Mouse (Mus musculus): ENCODE measurements around the gene Ssmem1. TPM values are rescaled to one million over a fixed set of nuclear protein-coding genes. Genes with fewer than 3 reads are reported as not detected.

The Ssmem1 gene
- total RNA-seq (2022) = 1 to 10 TPM in 1 of 4 experiments, under 1 TPM in 3; 0.58 to 1.1 (median 0.86) TPM

DNA sequence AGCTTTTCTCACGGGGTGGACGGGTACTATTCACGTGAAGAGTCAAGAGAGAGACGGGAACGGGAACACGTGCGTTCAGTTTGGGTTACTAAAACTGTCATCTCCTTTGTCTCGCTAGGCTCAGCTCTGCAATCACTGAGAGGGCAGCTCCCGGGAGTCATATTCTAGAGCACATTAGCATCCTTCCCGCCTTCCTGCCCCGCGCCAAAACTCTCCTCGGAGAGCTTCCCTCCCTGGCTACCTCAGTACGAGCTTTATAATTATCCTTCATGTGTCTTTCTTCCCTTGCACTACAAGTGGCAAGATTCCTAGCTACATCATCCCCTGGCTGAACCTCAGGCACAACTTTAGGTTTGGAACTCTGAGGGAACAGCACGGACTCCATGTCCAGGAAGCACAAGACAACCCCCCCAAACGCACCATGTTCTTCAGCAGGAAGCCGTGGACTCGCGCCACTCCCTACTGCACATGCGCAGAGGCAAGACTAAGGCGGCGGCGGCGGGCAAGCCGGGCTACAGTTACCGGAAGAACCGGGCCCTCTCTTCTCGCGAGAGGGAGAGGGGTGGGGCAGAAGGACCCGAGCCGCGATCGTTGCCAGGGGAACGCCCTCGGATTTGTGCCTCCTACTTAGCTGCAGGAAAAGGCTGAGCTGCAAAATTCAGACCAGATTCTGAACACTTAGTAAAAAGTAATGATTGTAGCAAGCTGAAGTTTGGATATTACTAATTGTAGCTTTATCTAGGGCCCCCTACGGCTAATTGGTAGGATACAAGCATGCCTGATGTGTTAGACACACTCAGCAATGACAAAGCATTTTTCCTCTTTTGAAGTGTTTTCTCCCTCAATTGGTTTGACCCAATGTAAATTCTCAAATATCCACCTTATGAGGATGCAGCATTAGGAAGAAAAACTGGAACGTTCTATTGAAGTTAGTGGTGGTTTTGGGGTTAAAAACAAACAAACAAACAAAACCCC lies at the start of gene Ssmem1, which contains the start of gene Tmem209:
Gene Ssmem1 (plus strand): TSS at position 585 of the 975 bp plus-strand sequence.
Gene Tmem209 (minus strand): TSS at position 519 of the 975 bp plus-strand sequence.
- peak; percentile 93 to 98 for DNase-seq (ENCODE audit: low spot score in 2 of 2)

- DNase-seq (ENCODE audit: low spot score in 2 of 2) = peak; percentile 49 to 93
These were observed 48.8 kb upstream of the Ssmem1 start for GRCm38 (mm10) chr6:30460750-30461446.

DNA sequence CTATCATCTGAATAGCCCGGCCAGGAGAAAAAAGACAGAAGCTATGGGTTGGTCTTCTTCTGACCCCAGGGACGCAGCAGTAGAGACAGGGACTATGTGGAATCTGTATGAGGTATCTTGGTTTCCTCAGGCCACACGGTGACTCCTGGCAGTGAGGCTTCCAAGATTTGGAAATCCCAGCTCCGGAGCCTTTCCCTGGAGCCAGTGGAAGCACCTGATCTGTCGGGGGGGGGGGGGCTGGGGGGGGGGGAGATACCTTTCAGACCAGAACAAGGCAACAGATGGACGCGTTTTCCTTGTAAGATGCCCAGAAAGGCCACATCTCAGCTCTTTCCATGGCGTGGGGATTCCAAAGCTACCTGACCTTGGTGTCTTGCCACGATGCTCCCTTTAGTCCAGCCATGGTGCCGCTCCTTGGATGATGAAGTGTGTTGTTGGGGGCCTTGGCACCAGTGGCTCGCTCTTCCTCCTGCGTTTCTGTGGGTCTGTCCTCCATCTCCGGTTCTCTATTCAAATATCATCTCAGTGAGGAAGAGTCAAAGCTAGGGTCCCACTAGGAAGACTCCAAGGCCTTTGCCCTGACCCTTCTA lies 47.8 kb upstream of the Ssmem1 start:
- DNase-seq (ENCODE audit: low spot score in 2 of 2) = peak in 1 of 2 experiments; percentile 7

GRCm38 (mm10) chr6:30462822-30463221 lies 46.8 kb upstream of the Ssmem1 start:
- peak in 1 of 2 experiments; percentile 7 for DNase-seq (ENCODE audit: low spot score in 2 of 2)

DNA sequence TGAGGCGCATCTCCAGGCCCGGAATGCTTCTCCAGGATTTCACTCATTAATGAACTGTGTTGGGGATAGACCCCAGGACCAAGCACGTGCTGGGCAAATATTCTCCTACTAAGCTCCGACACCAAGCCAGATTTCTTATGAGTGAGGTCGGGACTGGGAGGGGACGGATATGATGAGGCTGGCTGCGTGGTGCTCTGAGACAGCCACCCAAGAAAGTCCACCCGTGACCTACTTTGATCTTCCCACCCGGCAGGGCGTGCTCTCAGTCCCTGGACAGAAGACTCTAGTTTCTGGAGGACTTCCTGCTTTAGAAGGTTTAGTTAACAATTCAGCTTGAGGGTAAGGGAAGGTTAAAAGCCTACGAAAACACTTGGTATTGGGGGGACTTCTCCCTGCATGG lies 44.1 kb upstream of the Ssmem1 start:
- DNase-seq (ENCODE audit: low spot score in 2 of 2) = no peak

- no peak for DNase-seq (ENCODE audit: low spot score in 2 of 2)
These were observed 41.6 kb upstream of the Ssmem1 start for GRCm38 (mm10) chr6:30468058-30468457.

DNA sequence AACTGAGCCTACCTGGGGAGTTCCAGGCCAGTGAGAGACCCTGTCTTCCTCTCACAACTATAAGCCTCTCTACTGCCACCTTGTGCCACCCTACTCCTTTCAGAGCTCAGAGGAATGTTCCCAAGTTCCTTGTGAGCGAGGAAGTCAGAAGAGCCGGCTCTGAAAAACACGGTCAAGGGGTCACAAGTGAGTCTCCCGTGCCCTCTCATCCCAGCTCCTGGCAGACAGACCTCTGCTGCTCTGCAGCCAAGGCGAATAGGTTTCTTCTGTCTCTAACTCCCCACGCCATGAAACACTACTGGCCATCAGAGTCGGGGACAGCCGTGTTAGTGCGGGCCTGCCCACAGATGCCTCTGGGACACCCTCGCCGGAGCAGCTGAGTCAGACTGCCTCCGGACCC lies 41.0 kb upstream of the Ssmem1 start:
- DNase-seq (ENCODE audit: low spot score in 2 of 2) = no peak

- DNase-seq (ENCODE audit: low spot score in 2 of 2) = peak in 1 of 2 experiments; percentile 14
These were observed 40.3 kb upstream of the Ssmem1 start for GRCm38 (mm10) chr6:30469370-30469769.

DNA sequence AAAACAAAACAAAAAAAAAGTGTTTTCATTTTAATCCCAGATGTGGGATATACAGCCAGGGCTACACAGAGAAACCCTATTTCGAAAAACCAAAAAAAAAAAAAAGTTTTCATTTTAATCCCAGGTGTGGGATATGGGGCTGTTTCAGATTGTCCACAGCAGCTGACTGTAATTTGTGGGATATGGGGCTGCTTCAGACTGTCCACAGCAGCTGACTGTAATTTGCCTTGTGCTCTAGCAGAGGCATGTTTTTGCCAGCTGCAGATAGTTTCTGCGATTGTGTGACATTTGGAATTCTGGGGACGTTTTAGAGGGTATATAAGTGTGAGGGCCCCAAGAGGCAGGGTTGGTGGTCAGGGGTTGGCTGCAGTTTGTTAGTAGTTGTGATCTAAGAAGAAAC lies 37.9 kb upstream of the Ssmem1 start:
- no peak for DNase-seq (ENCODE audit: low spot score in 2 of 2)

DNA sequence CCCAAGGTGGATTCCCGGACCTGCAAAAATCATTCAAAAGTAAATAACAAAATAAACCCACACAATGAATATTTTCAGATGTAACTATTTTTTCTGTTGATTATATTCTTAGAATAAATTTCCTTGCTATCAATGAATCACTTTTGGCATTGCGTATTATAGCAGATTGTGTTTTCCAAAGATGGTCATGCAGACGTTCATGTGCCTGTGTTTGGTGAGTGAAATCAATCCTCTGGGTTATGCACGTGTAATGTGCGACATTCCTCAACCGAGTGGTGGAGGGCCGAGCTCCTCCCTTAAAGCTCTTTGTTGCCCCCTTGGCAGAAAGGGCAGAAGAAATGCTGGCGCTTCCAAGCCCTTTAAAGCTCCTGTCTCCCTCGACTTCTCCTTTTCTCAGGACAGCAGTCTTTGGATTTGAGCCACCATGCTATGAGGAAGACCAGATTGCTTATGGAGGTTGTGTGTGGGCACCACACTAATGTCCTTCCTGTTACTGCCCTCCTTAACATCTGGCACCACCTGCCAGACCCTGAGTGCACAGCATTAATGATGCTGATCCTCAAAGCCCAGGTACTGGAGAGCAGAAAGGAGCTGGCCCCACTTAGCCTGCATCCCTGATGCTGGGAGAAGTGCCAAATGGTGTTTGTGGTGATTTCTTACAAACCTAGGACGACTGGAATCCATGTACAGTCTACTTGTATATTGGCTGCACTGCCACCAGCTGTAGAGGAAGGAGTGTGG lies 33.5 kb upstream of the Ssmem1 start:
- DNase-seq (ENCODE audit: low spot score in 2 of 2) = no peak

DNA sequence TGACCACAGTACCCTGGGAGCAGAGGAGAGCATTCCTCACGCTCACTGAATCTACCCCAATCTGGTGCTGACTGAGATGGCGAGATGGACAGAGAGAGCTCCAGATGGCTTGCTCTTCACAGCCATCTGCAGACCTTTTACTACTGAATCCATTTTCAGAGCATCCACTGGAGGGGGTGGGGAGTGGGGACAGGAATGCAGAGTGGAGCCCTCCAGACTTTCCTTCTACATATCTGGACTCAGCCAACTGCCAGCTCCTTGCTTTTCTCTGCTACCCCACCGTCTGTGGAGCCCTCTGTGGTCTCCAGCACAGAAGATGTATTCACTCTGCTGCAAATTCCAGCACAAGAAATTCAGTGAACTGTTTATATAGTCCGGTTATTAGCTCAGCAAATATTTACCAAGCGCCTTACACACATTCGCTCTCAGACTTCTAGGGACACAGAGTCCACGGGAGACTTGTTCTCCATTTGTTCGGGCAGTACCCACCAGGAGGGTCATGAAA lies 32.4 kb upstream of the Ssmem1 start:
- DNase-seq (ENCODE audit: low spot score in 2 of 2) = no peak

DNA sequence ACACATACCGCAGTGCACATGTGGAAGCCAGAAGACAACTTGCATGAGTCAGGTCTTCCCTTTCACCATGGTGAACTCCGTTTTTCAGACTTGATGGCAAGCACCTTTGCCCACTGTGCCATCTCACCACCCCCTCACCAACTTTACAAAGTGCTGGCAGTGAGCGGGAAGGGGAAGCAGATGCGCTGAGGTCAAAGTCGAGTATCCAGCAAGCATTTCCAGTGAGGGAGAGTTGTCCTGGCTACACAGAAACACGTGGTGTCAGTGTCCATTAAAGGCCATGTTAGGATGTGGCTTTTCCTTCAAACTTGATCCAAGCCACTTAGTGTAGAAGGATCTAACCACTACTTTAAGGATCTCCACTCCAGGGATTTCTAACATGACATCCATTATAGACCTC lies 31.9 kb upstream of the Ssmem1 start:
- DNase-seq (ENCODE audit: low spot score in 2 of 2) = no peak

GRCm38 (mm10) chr6:30479418-30479817 lies 30.2 kb upstream of the Ssmem1 start:
- DNase-seq (ENCODE audit: low spot score in 2 of 2) = no peak

DNA sequence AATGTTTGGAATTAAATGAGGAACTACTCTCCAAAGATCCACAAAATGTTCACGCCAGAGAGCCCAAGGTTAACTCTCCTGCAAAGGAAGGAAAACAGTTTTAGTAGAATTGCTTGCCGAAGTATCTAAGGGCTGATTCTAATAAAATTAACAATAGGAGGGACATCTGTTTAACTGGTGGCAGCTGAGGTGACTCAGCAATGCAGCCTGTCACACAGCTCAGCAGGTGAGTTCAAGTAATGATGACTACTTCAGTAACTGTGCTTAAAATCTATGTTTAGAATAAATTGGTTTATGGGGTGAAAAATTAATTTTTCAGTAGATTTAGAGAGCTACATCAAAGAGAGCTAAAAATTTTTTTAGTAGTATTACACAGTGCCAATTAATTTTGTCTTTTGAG lies 26.7 kb upstream of the Ssmem1 start:
- DNase-seq (ENCODE audit: low spot score in 2 of 2) = no peak

DNA sequence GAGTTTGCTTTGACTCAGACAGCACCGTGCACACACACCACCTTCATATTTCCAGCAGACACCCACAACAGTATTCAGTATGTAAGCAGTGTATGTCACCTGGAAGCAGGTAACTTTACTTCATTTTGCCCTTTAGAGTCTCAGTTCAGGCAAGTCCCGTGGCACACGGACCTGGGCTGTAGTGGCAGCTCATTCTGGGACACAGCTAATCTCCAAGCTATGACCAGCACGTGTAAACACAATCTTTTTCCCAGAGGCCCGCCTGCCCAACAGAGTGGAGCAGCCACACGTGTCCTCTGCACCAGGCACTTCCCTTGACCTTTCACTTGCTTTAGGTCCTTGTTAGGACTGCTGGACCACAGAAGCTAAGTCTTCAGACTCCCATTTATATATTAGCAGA lies 23.1 kb upstream of the Ssmem1 start:
- no peak for DNase-seq (ENCODE audit: low spot score in 2 of 2)

DNA sequence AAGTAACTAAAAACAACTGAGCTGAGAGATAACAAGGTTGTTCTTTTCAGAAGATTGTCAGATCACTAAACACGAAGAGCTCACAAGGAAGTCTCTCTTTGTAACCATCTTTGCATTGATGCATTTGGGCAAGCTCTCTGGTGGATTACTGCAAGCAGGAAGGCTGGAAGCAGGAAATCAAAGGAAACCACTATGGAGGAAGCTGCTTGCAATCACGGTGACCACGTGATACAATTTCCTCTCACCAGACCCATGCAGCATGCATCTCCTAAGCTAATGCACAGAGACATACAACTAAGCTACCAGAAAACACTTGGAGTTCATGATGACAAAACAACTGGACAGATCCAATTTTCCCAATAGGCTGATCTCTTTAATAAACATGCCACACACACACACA lies 10.6 kb upstream of the Ssmem1 start:
- no peak for DNase-seq (ENCODE audit: low spot score in 2 of 2)

DNA sequence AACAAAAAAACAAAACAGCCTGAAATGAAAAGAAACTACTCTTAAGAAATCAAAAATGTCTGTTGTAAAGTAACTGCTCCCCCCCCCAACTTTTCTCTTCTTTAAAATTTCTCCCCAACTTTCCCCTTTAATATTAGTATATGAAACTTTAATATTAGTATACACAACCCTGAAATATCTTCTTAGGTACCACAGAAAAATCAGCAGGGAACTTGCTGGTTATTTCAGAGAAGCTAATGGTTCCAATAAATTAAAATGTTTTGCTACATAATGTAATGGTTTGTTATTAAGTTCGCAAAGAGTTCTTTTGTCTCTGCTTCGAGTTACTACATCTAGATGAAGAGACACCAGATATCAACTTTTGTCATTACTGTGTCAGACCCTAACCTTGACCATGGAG lies 825 bp upstream of the Ssmem1 start:
- DNase-seq (ENCODE audit: low spot score in 2 of 2) = no peak

- no peak for DNase-seq (ENCODE audit: low spot score in 2 of 2)
These were observed 642 bp downstream of the Ssmem1 start for GRCm38 (mm10) chr6:30510291-30510690.

DNA sequence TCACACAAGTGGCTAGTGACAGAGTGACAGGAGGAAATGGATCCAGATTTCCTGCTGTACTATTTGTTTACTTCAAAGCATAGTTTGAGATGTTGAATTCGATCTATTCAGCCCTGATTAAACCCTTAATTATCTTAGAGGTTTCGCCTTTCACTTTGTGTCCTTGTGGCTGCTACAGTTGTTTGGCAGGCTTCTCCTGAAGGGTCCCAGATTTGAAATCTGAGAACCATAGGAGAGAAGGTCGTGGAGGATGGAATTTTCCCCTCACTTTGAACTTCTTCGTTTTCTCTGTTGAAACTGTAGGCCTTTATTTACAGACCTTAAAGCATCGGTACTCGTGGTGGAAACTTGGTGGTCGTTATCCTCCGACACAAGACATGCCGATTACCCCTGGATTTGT lies 4.6 kb downstream of the Ssmem1 start:
- no peak for DNase-seq (ENCODE audit: low spot score in 2 of 2)

GRCm38 (mm10) chr6:30520400-30520799 lies 10.8 kb downstream of the Ssmem1 start:
- no peak for DNase-seq (ENCODE audit: low spot score in 2 of 2)

Measured in left cerebral cortex, adult 8-10 months (tissue).